In the genomic region with DNA sequence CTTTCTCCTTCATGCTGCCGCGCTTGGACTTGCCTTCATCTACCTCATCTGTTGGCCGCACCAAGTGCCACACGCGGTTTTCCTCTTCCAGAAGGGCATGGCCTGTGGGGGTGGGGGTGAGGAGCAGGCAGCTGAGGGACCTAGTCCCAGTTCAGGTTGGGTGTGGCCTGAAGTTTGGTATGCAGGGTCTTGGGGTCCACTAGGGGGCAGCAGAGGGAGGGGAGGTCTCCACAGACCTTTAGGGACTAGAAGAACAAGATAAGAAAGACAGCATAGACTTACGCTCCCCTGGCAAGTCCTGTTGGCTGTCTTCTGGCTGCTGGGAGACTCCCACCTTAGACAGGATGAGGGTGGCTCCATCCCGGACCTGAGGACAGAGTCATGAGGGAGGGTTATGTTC, we compare ENCODE assay signal across 8 mouse cellular contexts. TPM values are rescaled to one million over a fixed set of nuclear protein-coding genes. Genes with fewer than 3 reads are reported as not detected.
DNase-seq lines count a peak whose midpoint lies in the region; ATAC-seq and TF ChIP-seq lines count a peak whose summit lies in the region.

No protein-coding gene starts in this region.

- DNase-seq in hindbrain, embryonic 10.5 days (ENCODE audit: low spot score), result peak; percentile 74
- peak; percentile 89 for DNase-seq in MEL (ENCODE audit: low read depth, low spot score)
- peak; percentile 78 for DNase-seq in cerebellum, adult 9-11 months
- peak; percentile 77 for DNase-seq in gastrocnemius, postnatal 10 days
- peak; percentile 84 for DNase-seq in testis, postnatal 10 days (ENCODE audit: low spot score)

- H3K36me3 ChIP-seq in hindbrain, embryonic 10.5 days, result peaks cover 97% of the 10 kb centered on the region
- peaks cover 82% of the 10 kb centered on the region for H3K36me3 ChIP-seq in hindbrain, embryonic 16.5 days (ENCODE audit: control insufficient read depth, insufficient read depth, low read length)
- no peaks in the 10 kb centered on the region for H3K36me3 ChIP-seq in MEL (ENCODE audit: control insufficient read depth in 1 of 2, insufficient read depth in 2 of 2, low read length in 2 of 2)
- H3K36me3 ChIP-seq in kidney, embryonic 16.5 days (ENCODE audit: insufficient read depth, low read length), result peaks cover 91% of the 10 kb centered on the region
- H3K36me3 ChIP-seq in megakaryocyte, embryonic 14.5 days (replicated peaks; ENCODE audit: low read length), result peaks cover 74% of the 10 kb centered on the region

- no peak overlapping the region for H3K4me3 ChIP-seq in hindbrain, embryonic 10.5 days
- H3K4me3 ChIP-seq in hindbrain, embryonic 16.5 days (ENCODE audit: low read length), result no peak overlapping the region
- no peak overlapping the region for H3K4me3 ChIP-seq in MEL (ENCODE audit: control insufficient read depth in 1 of 2, insufficient read depth in 1 of 2, low read depth in 2 of 2, low read length in 2 of 2)
- H3K4me3 ChIP-seq in kidney, embryonic 16.5 days (ENCODE audit: low read length), result no peak overlapping the region
- peak overlapping the region; percentile 5 for H3K4me3 ChIP-seq in megakaryocyte, embryonic 14.5 days (replicated peaks)

- peak; percentile 82 to 89 (median 85) for TF ChIP-seq CTCF in MEL (IDR thresholded peaks at IDR 0.05 in 2 of 3, conservative IDR thresholded peaks at IDR 0.05 in 1 of 3; ENCODE audit: control insufficient read depth in 1 of 3, insufficient read depth in 1 of 3, low read depth in 2 of 3, low read length in 3 of 3, poor library complexity in 1 of 3, severe bottlenecking in 1 of 3)

- no peaks in the 10 kb centered on the region for H3K79me2 ChIP-seq in MEL (ENCODE audit: control insufficient read depth, insufficient read depth, low read length, poor library complexity)

- WGBS in hindbrain, embryonic 10.5 days, result 62% methylated on average over 7 of the region's 7 CpGs
- WGBS in hindbrain, embryonic 16.5 days, result 70% methylated on average over 7 of the region's 7 CpGs
- 63% methylated on average over 7 of the region's 7 CpGs for WGBS in kidney, embryonic 16.5 days

- H3K4me1 ChIP-seq in hindbrain, embryonic 10.5 days (replicated peaks), result peaks cover 4% of the 10 kb centered on the region
- no peaks in the 10 kb centered on the region for H3K4me1 ChIP-seq in hindbrain, embryonic 16.5 days (ENCODE audit: control insufficient read depth, insufficient read depth, low read depth, low read length)
- no peaks in the 10 kb centered on the region for H3K4me1 ChIP-seq in MEL (ENCODE audit: control insufficient read depth in 1 of 2, insufficient read depth in 2 of 2, low read length in 2 of 2)
- H3K4me1 ChIP-seq in kidney, embryonic 16.5 days (ENCODE audit: insufficient read depth, low read length), result peaks cover 7% of the 10 kb centered on the region; the same call in 1 of the 2 replicates
- H3K4me1 ChIP-seq in megakaryocyte, embryonic 14.5 days, result peaks cover 15% of the 10 kb centered on the region

- H3K9ac ChIP-seq in hindbrain, embryonic 16.5 days (ENCODE audit: low read depth, low read length), result no peak overlapping the region
- no peak overlapping the region for H3K9ac ChIP-seq in MEL (ENCODE audit: control insufficient read depth, low read depth, low read length, poor library complexity, severe bottlenecking)
- no peak overlapping the region for H3K9ac ChIP-seq in kidney, embryonic 16.5 days (replicated peaks; ENCODE audit: low read length)

- TF ChIP-seq EP300 in MEL (IDR thresholded peaks at IDR 0.05; ENCODE audit: low read depth in 1 of 2, low read length in 2 of 2), result no peak

- ATAC-seq in hindbrain, embryonic 16.5 days, result no peak
- 0 out of 2 replicates have a peak, but pooled peaks have one; percentile 20 for ATAC-seq in kidney, embryonic 16.5 days (ENCODE audit: low FRiP score, low TSS enrichment)

- no peak overlapping the region for H3K27ac ChIP-seq in hindbrain, embryonic 10.5 days
- no peak overlapping the region for H3K27ac ChIP-seq in hindbrain, embryonic 16.5 days (ENCODE audit: low read depth, low read length)
- H3K27ac ChIP-seq in MEL (ENCODE audit: control insufficient read depth, low read depth, low read length), result no peak overlapping the region
- H3K27ac ChIP-seq in kidney, embryonic 16.5 days (ENCODE audit: low read length), result no peak overlapping the region

- no peak overlapping the region for H3K4me2 ChIP-seq in hindbrain, embryonic 16.5 days (ENCODE audit: low read length)
- no peak overlapping the region for H3K4me2 ChIP-seq in kidney, embryonic 16.5 days (replicated peaks; ENCODE audit: low read depth, low read length)

- H3K9me3 ChIP-seq in hindbrain, embryonic 10.5 days, result no peaks in the 10 kb centered on the region
- no peaks in the 10 kb centered on the region for H3K9me3 ChIP-seq in hindbrain, embryonic 16.5 days (ENCODE audit: control insufficient read depth, low read length)
- no peaks in the 10 kb centered on the region for H3K9me3 ChIP-seq in MEL (replicated peaks; ENCODE audit: insufficient read depth, low read length)
- H3K9me3 ChIP-seq in kidney, embryonic 16.5 days (ENCODE audit: low read length), result no peaks in the 10 kb centered on the region
- no peaks in the 10 kb centered on the region for H3K9me3 ChIP-seq in megakaryocyte, embryonic 14.5 days

- TF ChIP-seq POLR2A in MEL (IDR thresholded peaks at IDR 0.05; ENCODE audit: control insufficient read depth in 1 of 2, insufficient read depth in 1 of 2, low read depth in 1 of 2, low read length in 2 of 2, poor library complexity in 1 of 2), result no peak

- peak; percentile 65 for TF ChIP-seq RAD21 in MEL (IDR thresholded peaks at IDR 0.05; ENCODE audit: low read depth, low read length)

- no peaks in the 10 kb centered on the region for H3K27me3 ChIP-seq in hindbrain, embryonic 10.5 days (ENCODE audit: insufficient read depth, poor library complexity, severe bottlenecking)
- H3K27me3 ChIP-seq in hindbrain, embryonic 16.5 days (replicated peaks; ENCODE audit: control insufficient read depth, insufficient read depth, low read length), result no peaks in the 10 kb centered on the region
- H3K27me3 ChIP-seq in MEL (ENCODE audit: control insufficient read depth in 1 of 2, insufficient read depth in 2 of 2, low read length in 2 of 2), result no peaks in the 10 kb centered on the region; a peak in 1 of 4 replicates
- H3K27me3 ChIP-seq in kidney, embryonic 16.5 days (ENCODE audit: insufficient read depth, low read length), result no peaks in the 10 kb centered on the region
- peaks cover 72% of the 10 kb centered on the region for H3K27me3 ChIP-seq in megakaryocyte, embryonic 14.5 days (replicated peaks)

RNA-seq across cellular contexts. Expression of a gene that starts 8.5 kb away (rescaled TPM):
- polyA plus RNA-seq in hindbrain, embryonic 10.5 days (2016; fragmentation: Nextera tagmentation; extraction: Ambion mirVana), result 34.9 and 46.6 TPM in 2 replicates
- 23.7 and 28.3 TPM in 2 replicates for polyA plus RNA-seq in hindbrain, embryonic 16.5 days (2015; fragmentation: Nextera tagmentation; extraction: Ambion mirVana)
- total RNA-seq in MEL (2012; rRNA removed), result 0.04 and 0.16 TPM in 2 replicates
- polyA plus RNA-seq in MEL (2012; ENCODE audit: insufficient read depth in 1 of 2, insufficient read length in 2 of 2, low read depth in 1 of 2, low replicate concordance in 2 of 2, missing spikeins in 1 of 2), result under 1 TPM in 1 of 2 experiments, not detected in 1; 0.04 TPM
- total RNA-seq in gastrocnemius, postnatal 10 days (2021), result 1 to 10 TPM; 2.1 to 3.0 TPM
- 16.0 and 16.4 TPM in 2 replicates for polyA plus RNA-seq in kidney, embryonic 16.5 days (2015; fragmentation: Nextera tagmentation; extraction: Ambion mirVana)
- 0.29 TPM in 1 of 2 replicates, not detected in the other for polyA plus RNA-seq in megakaryocyte, embryonic 14.5 days (2012; ENCODE audit: insufficient read depth, low replicate concordance)

RNA-seq across cellular contexts. Expression of a gene that starts 17.5 kb away (rescaled TPM):
- 23.7 and 28.5 TPM in 2 replicates for polyA plus RNA-seq in hindbrain, embryonic 10.5 days (2016; fragmentation: Nextera tagmentation; extraction: Ambion mirVana)
- 4.1 and 4.4 TPM in 2 replicates for polyA plus RNA-seq in hindbrain, embryonic 16.5 days (2015; fragmentation: Nextera tagmentation; extraction: Ambion mirVana)
- 0.10 TPM in 1 of 2 replicates, not detected in the other for total RNA-seq in MEL (2012; rRNA removed)
- polyA plus RNA-seq in MEL (2012; ENCODE audit: insufficient read depth in 1 of 2, insufficient read length in 2 of 2, low read depth in 1 of 2, low replicate concordance in 2 of 2, missing spikeins in 1 of 2), result under 1 TPM in 1 of 2 experiments, not detected in 1; 0.18 TPM
- total RNA-seq in gastrocnemius, postnatal 10 days (2021), result 10 to 100 TPM; 76.0 to 77.1 TPM
- polyA plus RNA-seq in kidney, embryonic 16.5 days (2015; fragmentation: Nextera tagmentation; extraction: Ambion mirVana), result 15.5 and 16.2 TPM in 2 replicates
- polyA plus RNA-seq in megakaryocyte, embryonic 14.5 days (2012; ENCODE audit: insufficient read depth, low replicate concordance), result not detected in 2 replicates

RNA-seq across cellular contexts. Expression of a gene that starts 22.6 kb away (rescaled TPM):
- polyA plus RNA-seq in hindbrain, embryonic 10.5 days (2016; fragmentation: Nextera tagmentation; extraction: Ambion mirVana), result 133 and 155 TPM in 2 replicates
- polyA plus RNA-seq in hindbrain, embryonic 16.5 days (2015; fragmentation: Nextera tagmentation; extraction: Ambion mirVana), result 85.2 and 106 TPM in 2 replicates
- total RNA-seq in MEL (2012; rRNA removed), result 0.10 and 0.19 TPM in 2 replicates
- under 1 TPM in 1 of 2 experiments, not detected in 1; 0.17 TPM for polyA plus RNA-seq in MEL (2012; ENCODE audit: insufficient read depth in 1 of 2, insufficient read length in 2 of 2, low read depth in 1 of 2, low replicate concordance in 2 of 2, missing spikeins in 1 of 2)
- total RNA-seq in gastrocnemius, postnatal 10 days (2021), result 10 to 100 TPM; 28.9 to 43.0 TPM
- polyA plus RNA-seq in kidney, embryonic 16.5 days (2015; fragmentation: Nextera tagmentation; extraction: Ambion mirVana), result 184 and 188 TPM in 2 replicates
- 71.6 and 100 TPM in 2 replicates for polyA plus RNA-seq in megakaryocyte, embryonic 14.5 days (2012; ENCODE audit: insufficient read depth, low replicate concordance)

RNA-seq across cellular contexts. Expression of a gene that starts 29.5 kb away (rescaled TPM):
- 16.4 and 18.5 TPM in 2 replicates for polyA plus RNA-seq in hindbrain, embryonic 10.5 days (2016; fragmentation: Nextera tagmentation; extraction: Ambion mirVana)
- 27.3 and 29.2 TPM in 2 replicates for polyA plus RNA-seq in hindbrain, embryonic 16.5 days (2015; fragmentation: Nextera tagmentation; extraction: Ambion mirVana)
- 17.9 and 23.3 TPM in 2 replicates for total RNA-seq in MEL (2012; rRNA removed)
- polyA plus RNA-seq in MEL (2012; ENCODE audit: insufficient read depth in 1 of 2, insufficient read length in 2 of 2, low read depth in 1 of 2, low replicate concordance in 2 of 2, missing spikeins in 1 of 2), result 10 to 100 TPM in 1 of 2 experiments, not detected in 1; 26.6 TPM
- 10 to 100 TPM in 1 of 2 experiments, 1 to 10 TPM in 1; 7.6 to 10.6 TPM for total RNA-seq in gastrocnemius, postnatal 10 days (2021)
- polyA plus RNA-seq in kidney, embryonic 16.5 days (2015; fragmentation: Nextera tagmentation; extraction: Ambion mirVana), result 23.4 and 25.8 TPM in 2 replicates
- polyA plus RNA-seq in megakaryocyte, embryonic 14.5 days (2012; ENCODE audit: insufficient read depth, low replicate concordance), result 3.8 and 7.9 TPM in 2 replicates

RNA-seq across cellular contexts. Expression of a gene that starts 35.0 kb away (rescaled TPM):
- polyA plus RNA-seq in hindbrain, embryonic 10.5 days (2016; fragmentation: Nextera tagmentation; extraction: Ambion mirVana), result 23.7 and 26.0 TPM in 2 replicates
- polyA plus RNA-seq in hindbrain, embryonic 16.5 days (2015; fragmentation: Nextera tagmentation; extraction: Ambion mirVana), result 15.2 and 16.4 TPM in 2 replicates
- total RNA-seq in MEL (2012; rRNA removed), result 14.4 and 17.5 TPM in 2 replicates
- polyA plus RNA-seq in MEL (2012; ENCODE audit: insufficient read depth in 1 of 2, insufficient read length in 2 of 2, low read depth in 1 of 2, low replicate concordance in 2 of 2, missing spikeins in 1 of 2), result 10 to 100 TPM in 1 of 2 experiments, not detected in 1; 25.3 TPM
- 10 to 100 TPM in 1 of 2 experiments, 1 to 10 TPM in 1; 8.4 to 11.0 TPM for total RNA-seq in gastrocnemius, postnatal 10 days (2021)
- 14.7 and 17.8 TPM in 2 replicates for polyA plus RNA-seq in kidney, embryonic 16.5 days (2015; fragmentation: Nextera tagmentation; extraction: Ambion mirVana)
- polyA plus RNA-seq in megakaryocyte, embryonic 14.5 days (2012; ENCODE audit: insufficient read depth, low replicate concordance), result 12.5 and 18.5 TPM in 2 replicates

Comparison
In these comparisons a context has a peak if more than half of its experiments do, and no peak if none do; other contexts are left out.
1. RNA of a gene that starts 8.5 kb away (polyA plus RNA-seq): 34.9 to 46.6 TPM in hindbrain, embryonic 10.5 days, 23.7 to 28.3 TPM in hindbrain, embryonic 16.5 days and 16.0 to 16.4 TPM in kidney, embryonic 16.5 days; 0.29 TPM in megakaryocyte, embryonic 14.5 days and 0.04 TPM in MEL; every median in the first group is over 10 times any median in the second.
2. RNA of a gene that starts 22.6 kb away (polyA plus RNA-seq): 184 to 188 TPM in kidney, embryonic 16.5 days, 133 to 155 TPM in hindbrain, embryonic 10.5 days, 71.6 to 100 TPM in megakaryocyte, embryonic 14.5 days and 85.2 to 106 TPM in hindbrain, embryonic 16.5 days; 0.17 TPM in MEL; every median in the first group is over 10 times any median in the second.
3. Peak in every context shown above with its lines, with median percentiles within 50 percentile points of each other: DNase-seq.